Mouse (Mus musculus): ENCODE results near the gene Mxra8.

Mxra8 gene

DNA sequence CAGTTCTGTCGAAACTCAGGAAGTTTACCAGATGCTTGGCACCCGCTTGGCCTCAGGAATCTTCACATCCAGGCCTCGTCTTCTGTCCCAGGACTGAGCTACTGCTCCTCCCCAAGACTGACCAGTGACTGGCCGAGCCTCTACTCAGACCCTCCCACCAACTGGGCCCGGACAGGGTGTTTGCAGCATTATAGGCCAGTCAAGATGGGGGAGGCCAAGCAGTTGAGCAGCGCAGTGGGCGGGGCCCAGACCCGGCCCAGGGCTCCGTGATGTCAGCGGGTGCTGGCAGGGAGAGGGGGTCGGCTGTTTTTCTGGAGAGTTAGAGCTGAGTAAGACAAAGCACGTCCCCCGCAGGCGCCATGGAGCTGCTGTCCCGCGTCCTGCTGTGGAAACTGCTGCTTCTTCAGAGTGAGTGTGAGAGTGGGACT is at the start of gene Mxra8:
Gene Mxra8 (plus strand): TSS at position 198 of the 428 bp plus-strand sequence.
- no peak for DNase-seq (ENCODE audit: extremely low read depth, low read depth, low spot score)

- DNase-seq (ENCODE audit: extremely low read depth, low read depth, low spot score): no peak
These were observed 49.4 kb upstream of the Mxra8 start, which contains the start of gene Ankrd65 for GRCm38 (mm10) chr4:155790021-155790489. Gene Ankrd65 (plus strand): TSS chr4:155790439.

- peak; percentile 75 for DNase-seq (ENCODE audit: extremely low read depth, low read depth, low spot score)
These were observed 48.8 kb upstream of the Mxra8 start for GRCm38 (mm10) chr4:155790650-155791161.

DNA sequence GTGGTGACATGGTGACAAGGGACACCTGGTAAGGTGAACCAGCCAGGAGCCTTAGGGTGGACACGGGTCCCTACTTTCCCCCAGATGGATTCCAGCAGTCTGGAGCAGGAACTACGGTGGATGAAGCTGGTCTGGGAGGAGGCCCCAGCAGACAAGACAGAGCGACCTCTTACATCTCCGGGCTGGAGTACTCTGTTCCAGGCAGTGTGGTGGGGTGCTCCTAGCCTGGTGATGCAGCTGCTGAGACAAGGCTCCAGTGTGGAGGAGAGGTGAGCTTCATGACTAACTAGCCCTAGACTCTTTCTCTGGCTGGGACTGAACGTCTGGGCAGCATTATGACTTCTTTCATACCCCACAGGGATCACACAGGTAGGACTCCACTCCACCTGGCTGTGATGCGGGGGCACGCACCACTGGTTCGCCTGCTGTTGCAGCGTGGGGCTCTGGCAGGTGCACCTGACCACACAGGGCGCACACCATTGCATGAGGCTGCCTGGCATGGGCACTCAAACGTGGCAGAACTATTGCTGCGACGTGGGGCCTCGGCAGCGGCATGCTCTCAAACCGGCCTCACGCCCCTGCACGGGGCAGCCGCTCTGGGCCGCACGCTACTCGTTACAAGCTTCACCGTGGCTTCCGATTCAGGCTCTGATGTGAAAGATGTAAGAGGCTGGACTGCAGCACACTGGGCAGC is 48.1 kb upstream of the Mxra8 start:
- no peak for DNase-seq (ENCODE audit: extremely low read depth, low read depth, low spot score)

DNA sequence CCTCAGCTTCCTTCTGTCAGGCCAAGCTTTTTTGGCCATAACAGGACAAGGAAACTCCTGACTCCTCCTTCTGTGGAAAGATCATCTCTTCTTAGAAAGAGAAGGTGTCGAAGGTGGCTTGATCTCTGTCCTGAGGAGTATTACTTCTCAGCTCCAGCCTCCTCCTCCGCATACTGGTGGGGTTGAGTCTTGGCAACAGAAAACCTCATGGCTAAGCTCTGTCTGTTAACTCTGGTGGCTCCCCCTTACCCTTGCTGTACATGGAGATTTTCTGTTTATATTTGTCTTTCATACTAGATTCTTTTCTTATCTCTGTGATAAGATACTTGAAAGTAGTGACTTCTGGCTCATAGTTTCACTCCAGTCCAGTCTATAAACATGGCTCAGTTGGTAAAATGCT is 45.8 kb upstream of the Mxra8 start:
- DNase-seq (ENCODE audit: extremely low read depth, low read depth, low spot score): no peak

- no peak for DNase-seq (ENCODE audit: extremely low read depth, low read depth, low spot score)
These were observed 37.4 kb upstream of the Mxra8 start for GRCm38 (mm10) chr4:155802075-155802474.

GRCm38 (mm10) chr4:155802741-155803339 is 36.6 kb upstream of the Mxra8 start, which contains the start of gene Mrpl20:
Gene Mrpl20 (plus strand): TSS chr4:155802878.
- no peak for DNase-seq (ENCODE audit: extremely low read depth, low read depth, low spot score)

GRCm38 (mm10) chr4:155803340-155804041 is 36.0 kb upstream of the Mxra8 start:
- no peak for DNase-seq (ENCODE audit: extremely low read depth, low read depth, low spot score)

DNA sequence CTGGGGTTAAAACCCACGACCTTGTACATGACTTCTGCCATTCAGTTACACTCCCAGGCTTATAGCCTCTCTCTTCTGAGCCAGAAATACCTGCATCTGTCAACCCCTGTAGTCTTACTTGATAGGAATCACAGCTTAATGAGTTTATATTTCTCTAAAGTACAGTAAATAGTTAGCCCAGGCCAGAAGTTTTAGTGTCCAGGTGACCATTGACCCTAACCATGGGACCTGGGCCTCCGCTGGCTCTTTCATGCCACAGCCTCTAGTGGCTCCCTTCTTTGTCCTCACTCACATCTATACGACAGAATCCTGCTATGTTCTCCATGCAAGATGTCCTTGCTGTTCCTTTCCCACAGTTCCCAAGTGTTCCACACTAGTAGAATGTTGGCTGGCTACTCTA is 31.6 kb upstream of the Mxra8 start:
- no peak for DNase-seq (ENCODE audit: extremely low read depth, low read depth, low spot score)

DNA sequence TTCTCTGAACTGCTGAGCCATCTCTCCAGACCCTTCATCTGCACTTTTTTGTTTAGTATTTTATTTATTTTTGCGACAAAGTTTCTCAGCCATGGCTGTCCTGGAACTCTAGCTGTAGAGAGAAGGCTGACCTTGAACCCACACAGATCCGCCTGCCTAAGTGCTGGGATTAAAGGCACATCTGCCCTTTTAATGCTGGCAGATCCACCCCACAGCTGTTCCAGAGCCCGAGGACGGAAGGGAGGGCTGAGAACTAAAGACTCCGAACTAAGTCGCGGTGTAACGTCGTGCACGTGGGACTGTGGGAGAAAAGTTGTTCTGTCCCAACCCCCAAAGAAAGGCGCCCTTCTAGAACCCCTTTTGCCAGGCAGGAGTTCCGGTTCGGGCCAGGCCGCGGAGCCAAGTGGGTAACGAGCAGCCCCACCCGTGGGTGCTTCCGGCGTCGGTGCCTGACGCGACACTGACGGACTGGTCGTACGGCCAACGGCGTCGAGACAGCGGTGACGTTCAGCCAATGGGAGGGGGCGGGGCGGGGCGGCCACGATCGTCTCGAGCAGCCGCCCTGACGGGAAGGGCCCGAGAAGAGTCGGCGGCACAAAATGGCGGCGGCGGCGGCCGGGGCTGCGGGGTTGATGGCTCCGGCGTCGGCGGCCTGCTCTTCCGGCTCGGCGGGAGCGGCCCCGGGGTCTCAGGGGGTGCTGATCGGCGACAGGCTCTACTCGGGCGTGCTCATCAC is 27.4 kb upstream of the Mxra8 start, which contains the start of gene Ccnl2:
Gene Ccnl2 (plus strand): TSS at position 561 of the 736 bp plus-strand sequence.
- DNase-seq (ENCODE audit: extremely low read depth, low read depth, low spot score): peak; percentile 46

- no peak for DNase-seq (ENCODE audit: extremely low read depth, low read depth, low spot score)
These were observed 26.8 kb upstream of the Mxra8 start for GRCm38 (mm10) chr4:155812665-155813181.

GRCm38 (mm10) chr4:155817533-155817932 is 21.9 kb upstream of the Mxra8 start:
- DNase-seq (ENCODE audit: extremely low read depth, low read depth, low spot score): no peak

DNA sequence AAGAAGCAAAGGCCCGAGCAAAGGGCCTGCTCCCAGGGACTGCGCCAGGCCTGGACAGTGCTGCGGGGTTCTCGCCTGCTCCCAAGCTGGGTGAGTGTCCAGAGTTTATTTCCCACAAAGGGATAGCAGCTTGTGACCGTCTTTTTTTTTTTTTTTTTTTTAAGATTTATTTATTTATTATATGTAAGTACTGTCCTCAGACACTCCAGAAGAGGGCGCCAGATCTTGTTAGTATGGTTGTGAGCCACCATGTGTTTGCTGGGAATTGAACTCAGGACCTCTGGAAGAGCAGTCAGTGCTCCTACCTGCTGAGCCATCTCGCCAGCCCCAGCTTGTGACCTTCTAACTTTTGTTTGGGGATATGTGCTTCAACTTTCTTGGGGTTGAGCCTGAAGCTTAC is 18.5 kb upstream of the Mxra8 start:
- no peak for DNase-seq (ENCODE audit: extremely low read depth, low read depth, low spot score)

DNA sequence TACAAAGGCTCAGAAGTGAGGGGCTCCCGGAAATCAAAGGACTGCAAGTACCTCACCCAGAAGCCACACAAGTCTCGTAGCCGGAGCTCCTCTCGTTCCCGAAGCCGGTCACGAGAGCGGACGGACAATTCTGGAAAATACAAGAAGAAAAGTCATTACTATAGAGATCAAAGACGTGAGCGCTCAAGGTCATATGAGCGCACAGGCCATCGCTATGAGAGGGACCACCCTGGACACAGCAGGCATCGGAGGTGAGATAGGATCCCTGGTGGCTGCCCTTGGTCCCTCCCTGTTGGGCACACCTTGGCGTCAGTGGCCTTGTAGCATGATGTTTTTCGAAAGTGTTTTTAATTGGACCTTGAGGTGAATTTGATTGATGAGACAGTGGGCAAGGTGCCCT is 16.0 kb upstream of the Mxra8 start:
- no peak for DNase-seq (ENCODE audit: extremely low read depth, low read depth, low spot score)

DNA sequence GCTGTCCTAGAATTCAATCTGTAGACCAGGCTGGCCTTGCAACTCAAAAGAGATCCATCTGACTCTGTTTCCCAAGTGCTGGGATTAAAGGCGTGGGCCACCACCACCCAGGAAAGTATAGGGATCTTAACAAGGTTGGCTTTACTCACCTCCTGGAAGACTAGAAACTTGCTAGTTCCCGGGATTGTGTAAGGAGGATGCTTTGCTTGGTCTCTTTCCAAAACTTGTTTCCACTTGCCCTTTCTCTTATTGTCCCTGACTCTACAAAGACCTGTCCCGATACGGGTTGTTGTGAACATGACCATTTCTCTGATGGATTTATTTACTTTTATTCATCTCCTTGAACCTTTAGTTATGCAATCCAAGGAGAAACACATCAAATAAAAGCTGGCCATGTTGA is 9.6 kb upstream of the Mxra8 start:
- peak; percentile 95 for DNase-seq (ENCODE audit: extremely low read depth, low read depth, low spot score)

DNA sequence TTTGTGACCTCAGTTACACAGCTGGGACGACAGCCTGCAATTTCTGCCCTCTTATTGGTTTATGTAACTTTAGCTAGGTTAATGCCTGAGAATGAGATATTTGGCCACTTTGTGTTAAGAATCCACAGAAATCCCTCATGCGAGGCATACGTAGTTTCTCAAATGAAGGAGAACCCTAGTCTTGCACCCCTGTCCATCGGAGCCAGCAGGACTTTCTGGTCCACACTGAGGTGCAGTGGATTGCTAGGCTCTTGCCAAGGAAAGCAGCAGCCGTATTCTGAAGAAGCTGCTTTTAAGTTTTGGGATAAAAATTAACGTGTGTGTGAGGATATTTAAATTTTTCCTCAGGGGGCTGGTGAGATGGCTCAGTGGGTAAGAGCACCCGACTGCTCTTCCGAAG is 8.9 kb upstream of the Mxra8 start:
- DNase-seq (ENCODE audit: extremely low read depth, low read depth, low spot score): no peak

GRCm38 (mm10) chr4:155831205-155831766 is 8.2 kb upstream of the Mxra8 start, which contains the start of gene Aurkaip1:
Gene Aurkaip1 (plus strand): TSS chr4:155831272.
- DNase-seq (ENCODE audit: extremely low read depth, low read depth, low spot score): peak; percentile 56

DNA sequence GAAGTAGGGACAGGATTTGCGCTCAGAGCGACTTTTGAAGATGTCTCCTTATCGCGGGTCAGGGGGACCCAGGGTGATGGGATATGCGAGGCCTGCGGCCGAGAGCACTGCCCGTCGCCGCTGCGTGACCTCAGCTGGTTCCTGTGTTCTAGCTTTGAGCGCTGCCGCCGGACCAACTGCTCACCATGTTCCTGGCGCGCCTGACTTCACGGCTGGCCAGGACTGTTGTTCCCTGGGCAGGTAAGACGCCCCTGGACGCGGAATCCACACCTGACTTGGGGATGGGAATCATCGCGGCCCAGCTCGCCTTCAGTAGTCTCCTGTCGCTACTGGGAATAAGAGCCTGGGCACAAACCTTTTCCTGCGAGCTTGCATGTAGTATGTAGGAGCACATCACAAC is 7.6 kb upstream of the Mxra8 start:
- DNase-seq (ENCODE audit: extremely low read depth, low read depth, low spot score): no peak

- DNase-seq (ENCODE audit: extremely low read depth, low read depth, low spot score): no peak
These were observed 7.2 kb upstream of the Mxra8 start for GRCm38 (mm10) chr4:155832321-155832720.

GRCm38 (mm10) chr4:155833234-155833633 is 6.2 kb upstream of the Mxra8 start:
- no peak for DNase-seq (ENCODE audit: extremely low read depth, low read depth, low spot score)
